17 mouse cellular contexts compared by ENCODE assay signal in genomic region chr7:84577034-84577433, GRCm38 (mm10). TPM values are rescaled to one million over a fixed set of nuclear protein-coding genes. Genes with fewer than 3 reads are reported as not detected.
"Had no signal": no experiment of that assay in that cellular context is flagged by ENCODE, and none has a peak within 500 bp of the region (broad histone marks: within the 10 kb centered on the region; RNA-seq: fewer than 3 reads in every experiment).

No protein-coding gene starts in this region.

- H3K27me3 ChIP-seq: limb, embryonic 13.5 days; liver, embryonic 13.5 days; neural tube, embryonic 15.5 days had no signal

- H3K9ac ChIP-seq: limb, embryonic 13.5 days; liver, embryonic 13.5 days; neural tube, embryonic 15.5 days had no signal

- H3K36me3 ChIP-seq: limb, embryonic 13.5 days; liver, embryonic 13.5 days; neural tube, embryonic 15.5 days had no signal

- H3K4me2 ChIP-seq: limb, embryonic 13.5 days; liver, embryonic 13.5 days; neural tube, embryonic 15.5 days had no signal

- H3K27ac ChIP-seq: limb, embryonic 13.5 days; liver, embryonic 13.5 days; neural tube, embryonic 15.5 days had no signal

- H3K4me3 ChIP-seq: limb, embryonic 13.5 days; liver, embryonic 13.5 days; neural tube, embryonic 15.5 days had no signal

- H3K4me1 ChIP-seq: limb, embryonic 13.5 days; liver, embryonic 13.5 days; neural tube, embryonic 15.5 days had no signal

- ATAC-seq: intestine, postnatal 0 days; lung, postnatal 0 days; midbrain, embryonic 16.5 days had no signal

- H3K9me3 ChIP-seq: limb, embryonic 13.5 days; liver, embryonic 13.5 days; neural tube, embryonic 15.5 days had no signal

- DNase-seq: kidney, adult 8-10 months; kidney, postnatal 25 days; layer of hippocampus, adult 9-11 months; left cerebral cortex, postnatal 4 days; liver, embryonic 13.5 days; lung, adult 2 months; lung, postnatal 36 days; right cerebral cortex, adult 18-20 months; right cerebral cortex, postnatal 25 days; thymus, adult 18-20 months; thymus, postnatal 14 days had no signal

RNA-seq across cellular contexts. Expression of gene Gm2115, which starts 48.3 kb away (rescaled TPM):
- total RNA-seq: megakaryocyte progenitor cell, adult 5-6 weeks had no signal
